Mouse (Mus musculus) common myeloid progenitor, adult 5-6 weeks (primary cell): ENCODE measurements around the gene Hnf1b. TPM values are rescaled to one million over a fixed set of nuclear protein-coding genes. Genes with fewer than 3 reads are reported as not detected.

Experiments used
- ATAC-seq: replicated peaks from 2 replicates; pipeline ENCODE4 v1.8.0; 2016; ENCODE audit warnings: low read depth, mild to moderate bottlenecking, moderate TSS enrichment, inconsistent platforms; ENCODE audit not compliant: poor library complexity, severe bottlenecking
- total RNA-seq: library from RNA; stranded (forward); fragments of 200-1000, 187-1606 nt; gene quantifications from 2 replicates; pipeline ENCODE4 v1.2.3, GENCODE M21; 2017

Hnf1b gene
- total RNA-seq, 1 experiment from 2014 or later, result not detected

DNA sequence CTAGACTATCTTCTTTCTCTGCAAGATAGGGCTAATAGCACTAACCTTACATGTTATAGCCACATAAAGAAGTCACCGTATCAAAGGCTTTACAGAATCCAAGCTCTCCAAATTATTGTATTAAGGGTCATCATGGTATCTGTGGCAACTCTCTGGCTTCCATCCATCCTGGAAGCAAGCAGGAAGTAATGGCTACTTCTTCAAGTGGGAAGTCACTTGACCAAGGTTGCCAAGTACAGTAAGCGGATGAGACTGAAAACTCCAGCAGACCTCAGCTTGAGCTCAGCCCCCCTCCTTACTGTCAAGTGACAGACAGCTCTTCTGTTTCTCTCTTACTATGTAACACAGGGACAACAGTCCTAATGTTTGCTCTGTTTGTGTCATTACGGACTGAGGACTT is 36.9 kb downstream of the Hnf1b start:
- no peak for ATAC-seq

GRCm38 (mm10) chr11:83891366-83891765 is 41.5 kb downstream of the Hnf1b start:
- ATAC-seq, result no peak

GRCm38 (mm10) chr11:83893325-83893724 is 43.5 kb downstream of the Hnf1b start:
- ATAC-seq, result no peak

DNA sequence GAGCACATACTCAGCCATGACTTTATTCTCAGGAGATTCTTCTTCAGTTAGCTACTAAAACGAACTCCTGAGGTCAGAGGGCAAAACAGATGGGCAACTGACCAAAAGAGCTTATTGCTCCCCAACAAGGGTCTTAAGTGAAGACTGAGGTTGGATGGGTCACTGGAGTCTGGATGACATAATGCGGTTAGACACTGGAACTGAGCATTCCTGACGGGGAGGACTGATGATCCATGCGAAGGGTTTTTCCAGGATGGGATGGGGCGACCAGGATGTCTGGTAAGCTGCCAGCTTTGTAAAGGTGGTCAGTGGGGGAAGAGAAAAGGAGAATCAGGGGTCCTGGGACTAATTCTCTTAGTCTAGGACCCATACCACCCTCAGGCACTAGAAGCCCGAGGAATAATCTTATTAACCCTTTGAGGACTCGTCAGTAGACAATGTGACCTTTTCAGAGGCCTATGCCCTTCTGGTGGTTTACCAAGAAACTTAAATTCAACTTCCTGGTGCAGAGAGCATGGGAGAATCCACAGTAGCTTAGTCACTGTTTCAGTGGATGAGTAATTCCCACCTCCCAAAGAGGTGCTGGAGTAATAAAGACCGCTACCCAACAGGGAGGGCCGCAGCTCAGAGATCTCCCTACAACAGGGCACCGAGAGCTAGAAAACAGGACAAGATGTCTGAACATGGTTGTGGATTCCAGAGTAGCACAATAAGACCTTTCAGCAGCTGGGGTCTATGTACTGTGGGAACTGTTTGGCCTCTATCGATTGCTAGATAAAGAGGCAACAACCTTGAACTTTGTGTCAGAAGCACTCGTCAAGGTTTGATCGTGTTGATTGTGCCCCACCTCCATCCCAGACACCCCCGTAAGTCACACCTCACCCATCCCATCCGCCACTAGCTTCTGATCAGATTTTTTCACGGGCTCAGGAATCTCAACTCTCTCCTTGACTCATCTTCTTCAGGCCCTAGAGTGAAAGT is 46.9 kb downstream of the Hnf1b start:
- no peak for ATAC-seq

DNA sequence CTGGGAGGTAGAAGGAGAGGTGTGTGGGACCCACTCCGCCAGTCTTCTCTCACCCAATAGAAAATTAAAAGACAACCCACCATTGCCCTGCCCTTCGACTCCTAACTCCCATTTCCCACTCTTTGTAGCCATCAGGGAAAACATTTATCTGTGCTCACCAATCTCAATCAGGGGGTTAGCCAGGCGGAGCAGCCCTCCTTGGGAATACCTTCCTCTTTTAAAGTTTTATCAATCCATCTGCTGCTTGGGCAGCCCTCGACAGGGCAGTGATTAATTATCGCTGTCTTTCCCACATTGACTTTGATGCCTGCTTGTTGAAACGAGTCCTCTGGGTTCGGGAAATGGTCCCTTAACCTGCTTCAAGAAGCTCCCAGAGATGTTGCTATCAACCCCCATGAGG is 47.7 kb downstream of the Hnf1b start:
- ATAC-seq, result no peak

- no peak for ATAC-seq
These were observed 52.9 kb downstream of the Hnf1b start for GRCm38 (mm10) chr11:83902812-83903211.

- no peak for ATAC-seq
These were observed 55.9 kb downstream of the Hnf1b start for GRCm38 (mm10) chr11:83905756-83906155.

- ATAC-seq, result no peak
These were observed 58.5 kb downstream of the Hnf1b start for GRCm38 (mm10) chr11:83908376-83908775.

- peak; percentile 66 for ATAC-seq
These were observed 64.0 kb downstream of the Hnf1b start for GRCm38 (mm10) chr11:83913824-83914311.

DNA sequence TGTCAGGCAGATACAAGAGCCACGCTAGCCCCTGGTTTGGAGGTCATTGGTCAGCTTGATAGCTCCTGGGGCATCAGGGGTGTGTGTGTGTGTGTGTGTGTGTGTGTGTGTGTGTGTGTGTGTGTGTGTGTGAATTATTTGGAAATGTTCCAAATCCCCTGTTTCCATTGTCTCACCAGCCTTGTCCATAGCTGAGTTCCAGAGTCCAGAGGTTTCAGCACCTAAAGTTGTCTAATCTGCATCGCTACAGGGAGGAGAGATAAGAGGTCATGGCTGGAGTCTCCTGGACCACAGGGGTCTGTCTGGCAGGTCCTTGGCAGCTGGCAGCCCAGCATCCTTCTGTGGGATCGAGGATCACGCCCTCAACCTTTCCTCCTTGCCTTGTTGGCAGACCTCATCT is 64.6 kb downstream of the Hnf1b start:
- ATAC-seq, result no peak

- ATAC-seq, result no peak
These were observed 72.7 kb downstream of the Hnf1b start for GRCm38 (mm10) chr11:83922600-83922999.

DNA sequence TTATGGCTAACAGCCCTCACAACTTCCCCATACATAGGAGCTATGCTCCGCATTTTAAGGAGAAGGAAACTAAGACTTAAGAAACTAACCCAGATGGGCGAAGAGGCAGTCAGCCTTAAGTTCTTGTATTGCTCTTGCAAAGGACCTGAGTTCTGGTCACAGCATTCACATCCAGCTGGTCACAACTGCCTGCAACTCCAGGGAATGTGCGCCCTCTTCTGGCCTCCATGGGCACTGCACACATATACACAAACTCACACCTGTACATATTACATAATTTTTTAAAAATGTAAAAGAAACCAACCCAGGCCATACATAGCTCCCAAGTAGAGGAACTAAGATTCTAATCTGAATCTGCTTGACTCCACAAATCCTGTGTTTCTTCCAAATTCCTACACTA is 77.2 kb downstream of the Hnf1b start:
- peak; percentile 45; the same call in 1 of the 2 replicates for ATAC-seq

DNA sequence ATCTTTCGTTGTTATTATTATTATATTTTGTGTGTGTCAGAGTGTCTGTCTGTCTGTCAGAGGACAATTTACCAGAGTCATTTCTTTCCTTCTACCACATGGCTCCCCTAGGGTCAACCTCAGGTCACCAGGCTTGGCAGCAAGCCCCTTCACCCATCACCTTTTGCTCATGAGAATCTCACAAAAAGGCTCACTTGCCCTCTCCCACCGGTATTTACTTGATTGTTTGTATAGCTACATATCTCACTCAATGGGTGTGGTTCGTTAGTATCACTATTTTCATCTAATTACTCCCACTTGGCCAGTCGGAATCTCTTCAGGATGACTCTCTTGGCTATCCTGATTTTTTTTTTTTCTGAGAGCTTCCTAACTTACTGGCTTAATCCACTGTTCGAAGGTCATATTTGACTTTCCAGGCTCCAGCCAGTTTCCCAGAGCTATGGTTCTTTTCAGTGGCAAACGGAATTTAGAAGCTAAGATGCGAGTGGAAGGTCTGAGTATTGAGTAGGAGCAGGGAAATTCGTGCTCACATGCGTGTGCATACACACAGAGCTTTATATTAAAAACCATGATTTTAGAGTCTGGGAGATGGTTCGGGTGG is 82.7 kb downstream of the Hnf1b start:
- ATAC-seq, result no peak

DNA sequence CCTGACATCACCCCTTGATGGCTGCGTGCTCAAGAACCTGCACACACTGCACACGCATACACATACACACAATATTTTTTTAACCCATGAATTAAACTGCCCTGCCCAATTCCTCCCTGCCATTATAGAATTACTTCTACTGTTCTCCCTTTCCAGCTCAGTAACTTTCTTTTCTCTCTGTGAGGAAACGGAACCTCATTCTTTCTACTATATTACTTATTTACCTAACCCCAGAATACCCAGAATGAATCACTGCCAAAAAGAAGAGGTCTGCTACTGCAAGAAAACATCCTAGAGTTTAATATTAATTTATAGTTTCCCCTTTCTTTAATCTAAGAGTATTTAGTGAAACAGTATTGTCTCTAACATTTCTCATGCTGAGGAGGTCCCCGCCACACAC is 83.5 kb downstream of the Hnf1b start:
- no peak for ATAC-seq

DNA sequence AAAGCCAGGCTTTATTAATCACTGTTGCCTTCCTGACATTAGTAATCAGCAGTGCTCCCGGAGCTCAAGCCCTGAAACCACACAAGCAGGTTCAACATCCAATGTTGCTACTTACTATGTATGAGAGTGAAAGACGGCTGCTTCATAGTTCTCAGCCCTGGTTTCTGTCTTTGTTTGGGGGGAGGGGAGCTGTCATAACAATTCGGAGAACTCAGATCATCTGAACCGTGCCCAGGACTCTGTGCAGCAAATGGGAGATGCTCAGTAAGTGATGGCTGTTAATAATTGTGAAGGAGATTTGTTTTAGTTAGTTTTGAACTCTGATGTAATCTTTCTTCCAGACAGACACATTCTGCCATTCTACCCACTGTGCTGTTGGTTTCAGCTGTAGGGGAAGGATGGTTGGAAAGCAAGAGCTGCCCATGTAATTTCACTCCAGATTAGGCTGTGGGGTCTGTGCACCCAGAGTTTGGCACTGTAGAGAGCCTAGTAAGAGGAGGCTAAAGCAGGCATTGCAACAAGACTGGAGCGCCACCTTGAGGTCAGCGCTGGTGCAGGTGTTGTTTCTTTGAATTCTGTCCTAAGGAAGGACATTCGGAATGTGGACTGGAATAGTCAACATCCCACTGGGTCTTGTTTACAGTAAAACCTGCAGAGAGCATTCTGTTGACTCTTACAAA is 86.3 kb downstream of the Hnf1b start:
- peak; percentile 83 for ATAC-seq

GRCm38 (mm10) chr11:83938556-83938955 is 88.7 kb downstream of the Hnf1b start:
- no peak for ATAC-seq

DNA sequence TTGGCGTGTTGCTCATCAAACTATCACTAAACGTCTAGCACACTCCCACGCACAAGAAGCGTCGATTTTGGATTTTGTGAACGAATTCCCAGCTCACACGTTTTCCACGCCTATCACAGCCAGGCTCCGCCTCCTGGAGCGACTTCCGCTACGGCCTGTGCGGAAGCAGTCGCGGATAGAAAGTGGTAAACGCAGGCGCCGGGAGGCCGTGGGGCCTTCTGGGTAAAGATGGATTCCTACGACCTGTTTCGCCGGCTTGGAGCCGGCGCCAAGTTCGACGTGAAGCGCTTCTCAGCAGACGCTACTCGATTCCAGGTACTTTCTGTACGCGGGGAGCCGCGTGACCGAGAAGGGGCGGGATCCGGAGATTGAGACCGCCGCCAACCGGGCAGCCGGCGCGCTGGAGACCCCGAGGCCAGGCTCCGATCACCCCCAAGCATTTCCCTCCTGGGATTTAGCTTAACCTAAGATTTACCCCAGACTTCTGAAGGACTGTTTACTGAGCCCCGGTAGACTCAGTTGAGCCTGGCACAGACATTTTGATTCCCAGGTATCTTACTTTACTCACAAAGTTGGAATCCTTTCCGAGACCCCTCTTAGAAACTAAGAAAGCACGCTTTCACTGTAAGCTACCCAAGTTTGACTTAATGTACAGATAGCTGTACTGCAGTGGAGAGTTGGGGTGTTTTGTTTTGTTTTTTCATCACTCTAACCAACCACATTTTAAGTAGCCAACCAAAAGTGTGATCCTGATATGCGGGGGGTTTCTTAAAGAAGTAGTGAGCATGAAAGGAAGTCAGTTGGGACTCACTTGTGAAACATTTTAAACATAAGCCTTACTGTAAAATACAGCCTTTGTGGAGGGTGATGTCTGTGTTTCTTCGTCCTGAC is 92.3 kb downstream of the Hnf1b start, which contains the start of gene Ddx52:
Gene Ddx52, plus strand, starts transcription at position 113 of the 891 bp plus-strand sequence.
- ATAC-seq, result peak; percentile 100
